Mouse (Mus musculus): ENCODE measurements around the gene Lhfpl4. TPM values are rescaled to one million over a fixed set of nuclear protein-coding genes. Genes with fewer than 3 reads are reported as not detected.

Lhfpl4 gene
- polyA plus RNA-seq, 1 experiment, result 0.92 TPM

- whole genome bisulfite sequencing, result 87% methylated on average over 8 of the region's 8 CpGs
- TF ChIP-seq POLR2A (IDR thresholded peaks at IDR 0.05; ENCODE audit: borderline replicate concordance, extremely low read depth, low read depth, low read length), result no peak
- TF ChIP-seq CTCF (IDR thresholded peaks at IDR 0.05; ENCODE audit: insufficient read depth, low read length), result no peak
These were observed 24.5 kb downstream of the Lhfpl4 start for GRCm38 (mm10) chr6:113170651-113171050.

GRCm38 (mm10) chr6:113169852-113170251, 25.3 kb downstream of the Lhfpl4 start:
- no peaks in the 10 kb centered on the region for H3K4me1 ChIP-seq (ENCODE audit: control insufficient read depth, insufficient read depth, low read length)
- TF ChIP-seq POLR2A (IDR thresholded peaks at IDR 0.05; ENCODE audit: borderline replicate concordance, extremely low read depth, low read depth, low read length), result no peak
- no peak for TF ChIP-seq CTCF (IDR thresholded peaks at IDR 0.05; ENCODE audit: insufficient read depth, low read length)
- WGBS, result 52% methylated on average over 3 of the region's 3 CpGs

More at GRCm38 (mm10) chr6:113170651-113171050, 24.5 kb downstream of the Lhfpl4 start:
- no peak for DNase-seq
- Histone ChIP-seq H3K4me1 (ENCODE audit: control insufficient read depth, insufficient read depth, low read length) (no peaks in the 10 kb centered on the region), H3K4me3 (replicated peaks; ENCODE audit: extremely low read depth, low read depth, low read length) (no peak overlapping the region)

GRCm38 (mm10) chr6:113168316-113168975, 26.7 kb downstream of the Lhfpl4 start:
- DNase-seq, result no peak
- 88% methylated on average over 7 of the region's 7 CpGs for WGBS
- Histone ChIP-seq H3K4me3 (replicated peaks; ENCODE audit: extremely low read depth, low read depth, low read length) (no peak overlapping the region), H3K4me1 (ENCODE audit: control insufficient read depth, insufficient read depth, low read length) (no peaks in the 10 kb centered on the region)
- TF ChIP-seq CTCF (IDR thresholded peaks at IDR 0.05; ENCODE audit: insufficient read depth, low read length) (no peak), POLR2A (IDR thresholded peaks at IDR 0.05; ENCODE audit: borderline replicate concordance, extremely low read depth, low read depth, low read length) (no peak)

More at GRCm38 (mm10) chr6:113169852-113170251, 25.3 kb downstream of the Lhfpl4 start:
- no peak for DNase-seq
- no peak overlapping the region for H3K4me3 ChIP-seq (replicated peaks; ENCODE audit: extremely low read depth, low read depth, low read length)

GRCm38 (mm10) chr6:113166661-113167251, 28.4 kb downstream of the Lhfpl4 start:
- WGBS, result 40% methylated on average over 17 of the region's 17 CpGs
- DNase-seq, result peak; percentile 78
- Histone ChIP-seq H3K4me3 (replicated peaks; ENCODE audit: extremely low read depth, low read depth, low read length) (peak overlapping the region; percentile 24), H3K4me1 (ENCODE audit: control insufficient read depth, insufficient read depth, low read length) (no peaks in the 10 kb centered on the region)
- TF ChIP-seq POLR2A (IDR thresholded peaks at IDR 0.05; ENCODE audit: borderline replicate concordance, extremely low read depth, low read depth, low read length) (no peak), CTCF (IDR thresholded peaks at IDR 0.05; ENCODE audit: insufficient read depth, low read length) (no peak)

- Histone ChIP-seq H3K4me1 (ENCODE audit: control insufficient read depth, insufficient read depth, low read length) (no peaks in the 10 kb centered on the region), H3K4me3 (replicated peaks; ENCODE audit: extremely low read depth, low read depth, low read length) (no peak overlapping the region)
- no peak for DNase-seq
- TF ChIP-seq POLR2A (IDR thresholded peaks at IDR 0.05; ENCODE audit: borderline replicate concordance, extremely low read depth, low read depth, low read length) (no peak), CTCF (IDR thresholded peaks at IDR 0.05; ENCODE audit: insufficient read depth, low read length) (no peak)
These were observed 31.7 kb downstream of the Lhfpl4 start for GRCm38 (mm10) chr6:113163513-113163912.

- Histone ChIP-seq H3K4me3 (replicated peaks; ENCODE audit: extremely low read depth, low read depth, low read length) (no peak overlapping the region), H3K4me1 (ENCODE audit: control insufficient read depth, insufficient read depth, low read length) (no peaks in the 10 kb centered on the region)
- no peak for TF ChIP-seq CTCF (IDR thresholded peaks at IDR 0.05; ENCODE audit: insufficient read depth, low read length)
- no peak for TF ChIP-seq POLR2A (IDR thresholded peaks at IDR 0.05; ENCODE audit: borderline replicate concordance, extremely low read depth, low read depth, low read length)
- WGBS, result 87% methylated on average over 1 of the region's 1 CpGs
- no peak for DNase-seq
These were observed 33.2 kb downstream of the Lhfpl4 start for GRCm38 (mm10) chr6:113161982-113162381.

- DNase-seq, result no peak
- Histone ChIP-seq H3K4me1 (ENCODE audit: control insufficient read depth, insufficient read depth, low read length) (no peaks in the 10 kb centered on the region), H3K4me3 (replicated peaks; ENCODE audit: extremely low read depth, low read depth, low read length) (no peak overlapping the region)
- TF ChIP-seq POLR2A (IDR thresholded peaks at IDR 0.05; ENCODE audit: borderline replicate concordance, extremely low read depth, low read depth, low read length), result no peak
- TF ChIP-seq CTCF (IDR thresholded peaks at IDR 0.05; ENCODE audit: insufficient read depth, low read length), result no peak
- WGBS, result 97% methylated on average over 10 of the region's 10 CpGs
These were observed 35.1 kb downstream of the Lhfpl4 start for GRCm38 (mm10) chr6:113160106-113160505.

GRCm38 (mm10) chr6:113156064-113156463, 39.1 kb downstream of the Lhfpl4 start:
- 91% methylated on average over 4 of the region's 4 CpGs for WGBS

GRCm38 (mm10) chr6:113154886-113155285, 40.3 kb downstream of the Lhfpl4 start:
- no peak overlapping the region for H3K4me3 ChIP-seq (replicated peaks; ENCODE audit: extremely low read depth, low read depth, low read length)
- 81% methylated on average over 6 of the region's 6 CpGs for WGBS
- no peak for TF ChIP-seq CTCF (IDR thresholded peaks at IDR 0.05; ENCODE audit: insufficient read depth, low read length)
- no peak for TF ChIP-seq POLR2A (IDR thresholded peaks at IDR 0.05; ENCODE audit: borderline replicate concordance, extremely low read depth, low read depth, low read length)
- H3K4me1 ChIP-seq (ENCODE audit: control insufficient read depth, insufficient read depth, low read length), result no peaks in the 10 kb centered on the region
- DNase-seq, result no peak

More at GRCm38 (mm10) chr6:113156064-113156463, 39.1 kb downstream of the Lhfpl4 start:
- TF ChIP-seq CTCF (IDR thresholded peaks at IDR 0.05; ENCODE audit: insufficient read depth, low read length) (no peak), POLR2A (IDR thresholded peaks at IDR 0.05; ENCODE audit: borderline replicate concordance, extremely low read depth, low read depth, low read length) (no peak)
- Histone ChIP-seq H3K4me3 (replicated peaks; ENCODE audit: extremely low read depth, low read depth, low read length) (no peak overlapping the region), H3K4me1 (ENCODE audit: control insufficient read depth, insufficient read depth, low read length) (no peaks in the 10 kb centered on the region)
- DNase-seq, result no peak

- 98% methylated on average over 8 of the region's 8 CpGs for WGBS
- Histone ChIP-seq H3K4me3 (replicated peaks; ENCODE audit: extremely low read depth, low read depth, low read length) (no peak overlapping the region), H3K4me1 (ENCODE audit: control insufficient read depth, insufficient read depth, low read length) (no peaks in the 10 kb centered on the region)
- TF ChIP-seq CTCF (IDR thresholded peaks at IDR 0.05; ENCODE audit: insufficient read depth, low read length) (no peak), POLR2A (IDR thresholded peaks at IDR 0.05; ENCODE audit: borderline replicate concordance, extremely low read depth, low read depth, low read length) (no peak)
- DNase-seq, result no peak
These were observed 41.1 kb downstream of the Lhfpl4 start for GRCm38 (mm10) chr6:113154071-113154470.

All from lung, adult 2 months (tissue).